In genomic region chr10:80302471-80302881, GRCm38 (mm10) we compare ENCODE assay signal across 9 mouse cellular contexts. TPM values are rescaled to one million over a fixed set of nuclear protein-coding genes. Genes with fewer than 3 reads are reported as not detected.
DNase-seq lines count a peak whose midpoint lies in the region; ATAC-seq and TF ChIP-seq lines count a peak whose summit lies in the region.
"Had no signal": no experiment of that assay in that cellular context is flagged by ENCODE, and none has a peak within 500 bp of the region (broad histone marks: within the 10 kb centered on the region; RNA-seq: fewer than 3 reads in every experiment).

No protein-coding gene starts in this region.

- no peak for TF ChIP-seq CTCF in lung, adult 2 months (IDR thresholded peaks at IDR 0.05; ENCODE audit: insufficient read depth, low read length)

- WGBS in embryonic facial prominence, embryonic 14.5 days: 11% methylated on average over 7 of the region's 9 CpGs
- WGBS in heart, embryonic 12.5 days: 7% methylated on average over 9 of the region's 9 CpGs
- 5% methylated on average over 9 of the region's 9 CpGs for WGBS in lung, adult 2 months

- no peak overlapping the region for H3K4me3 ChIP-seq in embryonic facial prominence, embryonic 14.5 days (ENCODE audit: low read depth, low read length)
- H3K4me3 ChIP-seq in heart, embryonic 12.5 days: no peak overlapping the region
- H3K4me3 ChIP-seq in lung, adult 2 months (replicated peaks; ENCODE audit: extremely low read depth, low read depth, low read length): no peak overlapping the region
- H3K4me3 ChIP-seq: erythroblast, embryonic 14.5 days had no signal

- H3K4me1 ChIP-seq in embryonic facial prominence, embryonic 14.5 days (ENCODE audit: control insufficient read depth, insufficient read depth, low read length): no peaks in the 10 kb centered on the region
- peaks cover 13% of the 10 kb centered on the region for H3K4me1 ChIP-seq in heart, embryonic 12.5 days (replicated peaks)
- H3K4me1 ChIP-seq in lung, adult 2 months (ENCODE audit: control insufficient read depth, insufficient read depth, low read length): no peaks in the 10 kb centered on the region

- H3K4me2 ChIP-seq in embryonic facial prominence, embryonic 14.5 days (ENCODE audit: low read depth, low read length): peak overlapping the region; percentile 36
- H3K4me2 ChIP-seq in heart, embryonic 12.5 days: peak overlapping the region; percentile 36

- H3K9me3 ChIP-seq in embryonic facial prominence, embryonic 14.5 days (ENCODE audit: control insufficient read depth, low read length): no peaks in the 10 kb centered on the region
- no peaks in the 10 kb centered on the region for H3K9me3 ChIP-seq in heart, embryonic 12.5 days (replicated peaks)

- DNase-seq in ovary, adult 18-20 months (ENCODE audit: low spot score): peak; percentile 44
- no peak for DNase-seq in ovary, postnatal 10 days (ENCODE audit: low spot score)
- peak; percentile 59 for DNase-seq in embryonic facial prominence, embryonic 14.5 days (ENCODE audit: low spot score)
- peak; percentile 60 to 69 for DNase-seq in kidney, adult 8-10 months
- peak; percentile 67 for DNase-seq in lung, adult 2 months
- DNase-seq in ovary, postnatal 14 days (ENCODE audit: low spot score): peak; percentile 57

- 0 out of 2 replicates have a peak, but pooled peaks have one; percentile 7 for ATAC-seq in embryonic facial prominence, embryonic 14.5 days (ENCODE audit: low read depth)
- peak; percentile 35; the same call in 1 of the 2 replicates for ATAC-seq in heart, embryonic 12.5 days (ENCODE audit: insufficient number of reproducible peaks, low FRiP score)
- ATAC-seq in CD4-positive, CD25-positive, alpha-beta regulatory T cell, adult 4 months: no peak

- 0 out of 2 replicates have a peak, but pooled peaks cover 8% of the 10 kb centered on the region for H3K36me3 ChIP-seq in embryonic facial prominence, embryonic 14.5 days (ENCODE audit: control insufficient read depth, insufficient read depth, low read length)
- no peaks in the 10 kb centered on the region for H3K36me3 ChIP-seq in heart, embryonic 12.5 days

- H3K27me3 ChIP-seq in embryonic facial prominence, embryonic 14.5 days (replicated peaks; ENCODE audit: control insufficient read depth, insufficient read depth, low read length): peaks cover 58% of the 10 kb centered on the region
- peaks cover 93% of the 10 kb centered on the region for H3K27me3 ChIP-seq in heart, embryonic 12.5 days (replicated peaks)

- H3K27ac ChIP-seq in embryonic facial prominence, embryonic 14.5 days (replicated peaks; ENCODE audit: low read depth, low read length): no peak overlapping the region
- H3K27ac ChIP-seq in heart, embryonic 12.5 days (ENCODE audit: poor library complexity, severe bottlenecking): no peak overlapping the region

- H3K9ac ChIP-seq in embryonic facial prominence, embryonic 14.5 days (ENCODE audit: low read depth, low read length): peak overlapping the region; percentile 37; the same call in 1 of the 2 replicates
- no peak overlapping the region; the same call in 1 of the 2 replicates for H3K9ac ChIP-seq in heart, embryonic 12.5 days

- no peak for TF ChIP-seq POLR2A in lung, adult 2 months (IDR thresholded peaks at IDR 0.05; ENCODE audit: borderline replicate concordance, extremely low read depth, low read depth, low read length)

RNA-seq across cellular contexts. Expression of gene Apc2, which starts 6.7 kb away (rescaled TPM):
- 6.2 and 7.4 TPM in 2 replicates for polyA plus RNA-seq in embryonic facial prominence, embryonic 14.5 days (2014; fragmentation: Nextera tagmentation; extraction: Ambion mirVana)
- 0.89 and 1.4 TPM in 2 replicates for polyA plus RNA-seq in heart, embryonic 12.5 days (2016; fragmentation: Nextera tagmentation; extraction: Ambion mirVana)
- 3.8 and 4.1 TPM in 2 replicates for polyA plus RNA-seq in lung, adult 2 months (2012; rRNA removed)
- under 1 TPM in 1 of 2 experiments, not detected in 1; 0.16 TPM for polyA plus RNA-seq in CD4-positive, CD25-positive, alpha-beta regulatory T cell, adult 4 months (2017; shearing (Covaris generic))
- polyA plus RNA-seq: erythroblast, embryonic 14.5 days had no signal

RNA-seq across cellular contexts. Expression of gene Rps15, which starts 10.2 kb away (rescaled TPM):
- polyA plus RNA-seq in embryonic facial prominence, embryonic 14.5 days (2014; fragmentation: Nextera tagmentation; extraction: Ambion mirVana): 1,047 and 1,145 TPM in 2 replicates
- 577 and 591 TPM in 2 replicates for polyA plus RNA-seq in heart, embryonic 12.5 days (2016; fragmentation: Nextera tagmentation; extraction: Ambion mirVana)
- 1,318 and 1,397 TPM in 2 replicates for polyA plus RNA-seq in lung, adult 2 months (2012; rRNA removed)
- 1,000 to 10,000 TPM; 1,622 to 1,794 TPM for polyA plus RNA-seq in CD4-positive, CD25-positive, alpha-beta regulatory T cell, adult 4 months (2017; shearing (Covaris generic))

RNA-seq across cellular contexts. Expression of gene 2310011J03Rik, which starts 17.9 kb away (rescaled TPM):
- 38.5 and 46.3 TPM in 2 replicates for polyA plus RNA-seq in embryonic facial prominence, embryonic 14.5 days (2014; fragmentation: Nextera tagmentation; extraction: Ambion mirVana)
- 32.7 and 32.8 TPM in 2 replicates for polyA plus RNA-seq in heart, embryonic 12.5 days (2016; fragmentation: Nextera tagmentation; extraction: Ambion mirVana)
- 58.4 and 62.4 TPM in 2 replicates for polyA plus RNA-seq in lung, adult 2 months (2012; rRNA removed)
- 10 to 100 TPM; 47.1 to 59.9 TPM for polyA plus RNA-seq in CD4-positive, CD25-positive, alpha-beta regulatory T cell, adult 4 months (2017; shearing (Covaris generic))

RNA-seq across cellular contexts. Expression of gene Pcsk4, which starts 26.8 kb away (rescaled TPM):
- 1.7 and 2.9 TPM in 2 replicates for polyA plus RNA-seq in embryonic facial prominence, embryonic 14.5 days (2014; fragmentation: Nextera tagmentation; extraction: Ambion mirVana)
- 1.0 and 1.5 TPM in 2 replicates for polyA plus RNA-seq in heart, embryonic 12.5 days (2016; fragmentation: Nextera tagmentation; extraction: Ambion mirVana)
- polyA plus RNA-seq in lung, adult 2 months (2012; rRNA removed): 9.8 and 10.4 TPM in 2 replicates
- polyA plus RNA-seq in CD4-positive, CD25-positive, alpha-beta regulatory T cell, adult 4 months (2017; shearing (Covaris generic)): 10 to 100 TPM; 11.9 to 12.3 TPM

RNA-seq across cellular contexts. Expression of gene Reep6, which starts 27.3 kb away (rescaled TPM):
- polyA plus RNA-seq in embryonic facial prominence, embryonic 14.5 days (2014; fragmentation: Nextera tagmentation; extraction: Ambion mirVana): 5.6 and 7.5 TPM in 2 replicates
- 3.1 and 3.7 TPM in 2 replicates for polyA plus RNA-seq in heart, embryonic 12.5 days (2016; fragmentation: Nextera tagmentation; extraction: Ambion mirVana)
- 23.7 and 26.8 TPM in 2 replicates for polyA plus RNA-seq in lung, adult 2 months (2012; rRNA removed)
- under 1 TPM in 1 of 2 experiments, not detected in 1; 0.51 TPM for polyA plus RNA-seq in CD4-positive, CD25-positive, alpha-beta regulatory T cell, adult 4 months (2017; shearing (Covaris generic))
